Mouse (Mus musculus) midbrain, postnatal 0 days (tissue): ENCODE results near the gene Plscr1. TPM values are rescaled to one million over a fixed set of nuclear protein-coding genes. Genes with fewer than 3 reads are reported as not detected.

Experiments used
- ATAC-seq: fragments of 200-750 bp; cut with Nextera tagmentation; 2 replicates; pipeline ENCODE4 v1.8.0; 2017; ENCODE audit warnings: moderate number of reproducible peaks, mild to moderate bottlenecking, moderate TSS enrichment, moderate library complexity; ENCODE audit not compliant: low FRiP score
- DNase-seq: peaks from one replicate; pipeline ENCODE4 v3.0.0-alpha.2; 2015; ENCODE audit warnings: low spot score
- H3K27ac ChIP-seq: fragments of 300-500 bp; sonication (generic); 2 replicates; pipeline ENCODE4 v1.5.1; 2014; ENCODE audit warnings: low read depth, mild to moderate bottlenecking, low read length, mixed read lengths
- H3K27me3 ChIP-seq: fragments of 300-500 bp; sonication (generic); 2 replicates; pipeline ENCODE4 v1.6.1; 2014; ENCODE audit warnings: low read length, control low read depth, mixed read lengths; ENCODE audit not compliant: insufficient read depth
- H3K36me3 ChIP-seq: fragments of 300-500 bp; sonication (generic); 2 replicates; pipeline ENCODE4 v1.6.1; 2014; ENCODE audit warnings: low read length, control low read depth, mixed read lengths; ENCODE audit not compliant: insufficient read depth
- H3K4me1 ChIP-seq: fragments of 300-500 bp; sonication (generic); 2 replicates; pipeline ENCODE4 v1.6.1; 2014; ENCODE audit warnings: mild to moderate bottlenecking, control low read depth, antibody characterized with exemption, low read length, mixed read lengths; ENCODE audit not compliant: insufficient read depth
- H3K4me2 ChIP-seq: fragments of 300-500 bp; sonication (generic); 2 replicates; pipeline ENCODE4 v1.6.1; 2014; ENCODE audit warnings: low read depth, mild to moderate bottlenecking, low read length, mixed read lengths; ENCODE audit not compliant: poor library complexity, severe bottlenecking
- H3K4me3 ChIP-seq: fragments of 300-500 bp; sonication (generic); 2 replicates; pipeline ENCODE4 v1.5.1; 2014; ENCODE audit warnings: low read depth, mild to moderate bottlenecking, low read length, moderate library complexity
- H3K9ac ChIP-seq: fragments of 300-500 bp; sonication (generic); replicated peaks from 2 replicates; pipeline ENCODE4 v1.6.1; 2014; ENCODE audit warnings: mild to moderate bottlenecking, low read length, moderate library complexity, mixed read lengths; ENCODE audit not compliant: poor library complexity, severe bottlenecking
- H3K9me3 ChIP-seq: fragments of 300-500 bp; sonication (generic); 2 replicates; pipeline ENCODE4 v1.6.1; 2016; ENCODE audit warnings: low read length, control low read depth
- CTCF ChIP-seq: IDR thresholded peaks from 2 replicates; pipeline ENCODE4 v1.5.1; 2016; ENCODE audit warnings: antibody characterized with exemption, mild to moderate bottlenecking
- WGBS: fragments of 180-500 bp; shearing (Covaris S2); extraction: QIAGEN DNeasy Blood & Tissue Kit; methylation state at CpG from one replicate; pipeline ENCODE4 v1.1.7; 2014; 5-methylcytosine and 5-hydroxymethylcytosine counted together
- polyA plus RNA-seq: library from polyadenylated mRNA; unstranded; fragments of >200 nt; fragmentation: Nextera tagmentation; extraction: Ambion mirVana; gene quantifications from 2 replicates; pipeline ENCODE4 v1.2.1, GENCODE M21; 2015
- total RNA-seq: library from RNA; depleted of rRNA; stranded (reverse); fragments of >200 nt; gene quantifications from 2 replicates; pipeline ENCODE4 v1.2.3, GENCODE M21; 2014

Gene Plscr1
- total and polyA plus RNA-seq, 2 experiments from 2014 or later, result 6.6 to 6.7 TPM

DNA sequence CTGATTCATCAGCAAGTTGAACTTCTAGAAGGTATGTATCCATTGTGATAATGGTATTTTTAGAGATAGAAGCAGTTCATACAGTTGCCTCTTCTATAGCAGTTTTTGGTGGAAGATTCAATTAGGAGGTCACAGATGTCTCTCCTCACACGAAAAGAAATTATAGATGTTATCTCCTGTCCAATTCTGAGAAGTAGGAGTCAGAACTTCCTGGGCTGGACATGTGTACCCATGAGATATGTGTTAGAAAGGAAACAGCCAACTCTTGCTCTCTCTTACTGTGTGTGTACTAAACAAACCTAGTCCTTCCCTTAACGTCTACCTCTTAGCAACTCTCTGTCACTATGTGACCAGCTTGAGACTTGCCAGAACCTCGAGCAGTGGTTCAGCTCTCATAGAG, 40.1 kb downstream of the Plscr1 start:
- H3K27me3 ChIP-seq, result no peaks in the 10 kb centered on the region
- H3K36me3 ChIP-seq, result no peaks in the 10 kb centered on the region
- no peak for ATAC-seq
- H3K4me1 ChIP-seq, result no peaks in the 10 kb centered on the region
- no peak overlapping the region for H3K4me2 ChIP-seq
- no peaks in the 10 kb centered on the region for H3K9me3 ChIP-seq
- no peak overlapping the region for H3K27ac ChIP-seq
- no peak for TF ChIP-seq CTCF
- no peak overlapping the region for H3K9ac ChIP-seq
- no peak overlapping the region for H3K4me3 ChIP-seq
- WGBS, result 66% methylated on average over 3 of the region's 3 CpGs
- no peak for DNase-seq

DNA sequence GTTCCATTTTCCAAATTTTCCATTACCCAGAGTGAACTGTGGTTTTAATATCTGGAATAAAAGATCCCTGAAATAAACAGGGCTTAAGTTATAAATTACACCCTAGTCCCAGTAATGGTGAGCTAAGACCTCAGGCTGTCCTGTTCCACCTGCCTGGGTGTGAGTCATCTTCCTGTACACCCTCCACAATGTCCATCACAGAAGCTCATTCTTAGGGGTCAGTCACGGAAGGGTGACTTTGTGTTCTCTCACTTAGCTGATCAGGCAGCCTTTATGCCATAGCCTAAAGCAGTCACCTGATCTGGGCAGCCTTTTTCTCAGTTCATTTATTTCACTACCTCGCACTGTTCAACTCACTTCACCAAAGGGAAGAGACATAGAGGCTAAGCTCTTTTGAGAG, 42.6 kb downstream of the Plscr1 start:
- Histone ChIP-seq H3K9ac (no peak overlapping the region), H3K27ac (no peak overlapping the region), H3K27me3 (no peaks in the 10 kb centered on the region), H3K36me3 (no peaks in the 10 kb centered on the region), H3K9me3 (no peaks in the 10 kb centered on the region), H3K4me1 (no peaks in the 10 kb centered on the region), H3K4me3 (no peak overlapping the region), H3K4me2 (no peak overlapping the region)
- 61% methylated on average over 2 of the region's 2 CpGs for whole genome bisulfite sequencing
- TF ChIP-seq CTCF, result no peak
- ATAC-seq (no peak), DNase-seq (no peak)

DNA sequence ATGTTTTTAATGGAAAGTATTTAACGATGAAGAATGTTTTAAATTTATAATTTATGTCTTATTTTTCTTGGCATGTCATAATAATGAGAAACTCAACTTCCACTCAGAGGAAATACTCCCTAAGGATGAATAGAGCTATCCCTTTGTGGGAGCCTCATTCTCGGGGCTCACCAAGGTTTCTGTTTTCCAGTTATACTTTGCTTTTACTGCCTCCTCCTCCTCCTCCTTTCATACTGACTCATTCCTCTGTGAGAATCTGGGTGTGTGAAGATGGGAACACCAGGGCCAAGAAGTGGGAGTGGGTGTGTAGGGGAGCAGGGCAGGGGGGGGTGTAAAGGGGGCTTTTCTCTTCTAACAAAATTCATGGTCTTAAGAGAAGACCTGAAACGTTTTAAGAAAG, 43.4 kb downstream of the Plscr1 start:
- ATAC-seq (no peak), DNase-seq (no peak)
- H3K27me3 ChIP-seq, result no peaks in the 10 kb centered on the region
- no peak overlapping the region for H3K4me3 ChIP-seq
- H3K4me1 ChIP-seq, result no peaks in the 10 kb centered on the region
- no peaks in the 10 kb centered on the region for H3K9me3 ChIP-seq
- H3K9ac ChIP-seq, result no peak overlapping the region
- no peak for TF ChIP-seq CTCF
- no peak overlapping the region for H3K27ac ChIP-seq
- 78% methylated on average over 3 of the region's 3 CpGs for WGBS
- no peaks in the 10 kb centered on the region for H3K36me3 ChIP-seq
- no peak overlapping the region for H3K4me2 ChIP-seq

DNA sequence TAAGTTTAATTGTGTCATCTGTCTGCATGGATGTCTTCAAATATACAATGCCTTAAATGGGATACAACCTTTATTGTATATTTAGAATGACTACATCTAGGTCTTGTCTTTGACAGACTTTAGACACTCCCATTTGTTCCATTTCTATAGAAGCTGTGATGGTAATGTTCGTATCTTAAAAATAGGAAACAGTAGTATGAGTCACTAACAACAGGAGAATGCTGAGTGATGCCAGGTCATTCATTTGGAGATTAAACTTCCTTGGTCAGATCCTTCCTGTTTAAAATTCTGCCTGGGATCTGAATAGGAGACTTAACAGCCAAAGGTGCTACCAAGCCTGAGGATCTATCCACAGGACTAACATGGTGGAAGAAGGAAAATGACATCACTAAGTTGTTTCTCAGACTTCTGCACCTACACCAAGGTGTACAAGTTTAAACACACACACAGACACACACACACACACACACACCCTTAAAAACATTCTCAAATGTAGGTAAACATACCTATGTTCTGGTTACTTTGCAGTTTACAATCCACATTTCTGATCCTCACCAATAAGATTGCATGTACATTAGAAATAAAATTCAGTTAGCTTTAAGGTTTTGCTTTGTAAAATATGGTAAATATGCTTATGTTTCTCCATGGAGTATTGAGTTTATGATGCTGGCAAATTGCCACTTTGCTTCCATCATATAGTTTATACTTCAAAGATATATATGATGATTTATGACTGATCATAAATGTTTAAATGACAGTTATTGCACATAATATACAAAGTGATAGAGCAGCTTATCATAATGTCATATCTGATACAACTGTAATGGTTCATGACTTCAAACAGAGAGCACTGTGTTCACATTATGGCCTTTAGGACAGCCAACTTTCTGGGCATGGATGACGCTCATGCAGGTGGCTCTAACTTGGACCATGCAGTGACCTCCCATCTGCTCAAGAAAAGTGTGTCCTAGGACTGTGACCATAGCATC, 44.3 kb downstream of the Plscr1 start:
- peak; percentile 63; the same call in 1 of the 2 replicates for ATAC-seq

DNA sequence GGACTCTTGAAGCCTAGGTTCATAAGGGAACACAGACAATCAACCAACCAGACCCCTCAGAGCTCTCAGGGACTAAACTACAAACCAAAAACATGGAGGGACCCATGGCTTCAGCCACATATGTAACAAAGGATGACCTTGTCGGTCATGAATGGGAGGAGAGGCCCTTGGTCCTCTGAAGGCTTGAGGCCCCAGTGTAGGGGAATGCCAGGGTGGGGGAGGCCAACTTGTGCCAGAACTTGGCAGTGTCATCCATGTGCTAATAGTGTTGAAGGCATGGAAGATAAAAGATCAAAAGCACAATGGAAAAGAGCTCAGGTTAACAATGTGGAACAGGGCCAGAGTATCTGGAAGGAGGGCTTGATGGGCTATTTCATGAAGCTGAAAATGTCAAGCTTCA, 48.7 kb downstream of the Plscr1 start:
- Histone ChIP-seq H3K4me2 (no peak overlapping the region), H3K27me3 (no peaks in the 10 kb centered on the region), H3K27ac (no peak overlapping the region), H3K36me3 (no peaks in the 10 kb centered on the region), H3K4me3 (no peak overlapping the region), H3K4me1 (no peaks in the 10 kb centered on the region), H3K9me3 (no peaks in the 10 kb centered on the region), H3K9ac (no peak overlapping the region)
- DNase-seq, result no peak
- TF ChIP-seq CTCF, result no peak
- no peak for ATAC-seq
- WGBS, result 74% methylated on average over 1 of the region's 1 CpGs

More for the DNA sequence above, 44.3 kb downstream of the Plscr1 start:
- H3K9me3 ChIP-seq, result no peaks in the 10 kb centered on the region
- no peak for DNase-seq
- H3K27ac ChIP-seq, result no peak overlapping the region
- no peaks in the 10 kb centered on the region for H3K36me3 ChIP-seq
- H3K4me2 ChIP-seq, result no peak overlapping the region
- no peak overlapping the region for H3K9ac ChIP-seq
- H3K4me3 ChIP-seq, result no peak overlapping the region
- no peaks in the 10 kb centered on the region for H3K4me1 ChIP-seq
- H3K27me3 ChIP-seq, result no peaks in the 10 kb centered on the region
- no peak for TF ChIP-seq CTCF
- WGBS, result 84% methylated on average over 2 of the region's 2 CpGs

DNA sequence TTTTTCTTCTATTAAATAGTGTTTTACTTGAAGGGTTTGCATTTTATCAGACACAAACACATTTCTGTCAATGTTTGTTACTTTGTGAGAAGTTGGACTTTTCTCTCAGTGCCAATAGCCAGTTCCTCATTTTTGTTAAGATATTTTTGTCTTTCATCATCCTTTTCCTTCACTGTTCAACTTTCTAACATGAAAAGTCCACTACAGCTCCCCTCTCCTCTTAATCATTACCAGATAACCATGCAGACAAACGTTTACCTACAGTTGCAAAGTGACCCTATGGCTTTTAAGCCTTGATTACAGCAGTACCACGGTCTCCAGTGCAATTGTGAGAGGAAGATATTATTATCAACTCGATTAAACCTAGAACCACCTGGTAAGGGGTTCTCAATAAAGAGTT, 51.7 kb downstream of the Plscr1 start:
- H3K27ac ChIP-seq, result no peak overlapping the region

More for the DNA sequence above, 51.7 kb downstream of the Plscr1 start:
- no peak for TF ChIP-seq CTCF
- ATAC-seq (no peak), DNase-seq (no peak)
- H3K27me3 ChIP-seq, result no peaks in the 10 kb centered on the region
- H3K4me2 ChIP-seq, result no peak overlapping the region
- no peaks in the 10 kb centered on the region for H3K4me1 ChIP-seq
- H3K36me3 ChIP-seq, result no peaks in the 10 kb centered on the region
- no peak overlapping the region for H3K4me3 ChIP-seq
- H3K9ac ChIP-seq, result no peak overlapping the region
- H3K9me3 ChIP-seq, result no peaks in the 10 kb centered on the region
- WGBS, result 73% methylated on average over 3 of the region's 3 CpGs
